Mouse (Mus musculus) lung, embryonic 14.5 days (tissue): ENCODE measurements around the gene Abcc8. TPM values are rescaled to one million over a fixed set of nuclear protein-coding genes. Genes with fewer than 3 reads are reported as not detected.

ENCODE experiments used
- ATAC-seq: fragments of 200-750 bp; cut with Nextera tagmentation; 2 replicates; pipeline ENCODE4 v1.8.0; 2017; ENCODE audit warnings: mild to moderate bottlenecking, moderate TSS enrichment, moderate library complexity; ENCODE audit not compliant: insufficient read depth
- DNase-seq: peaks from one replicate; pipeline ENCODE4 v3.0.0-alpha.2; 2015
- H3K27ac ChIP-seq: fragments of 300-500 bp; sonication (generic); 2 replicates; pipeline ENCODE4 v1.5.1; 2014; ENCODE audit warnings: low read depth, mild to moderate bottlenecking, moderate library complexity
- H3K27me3 ChIP-seq: fragments of 300-500 bp; sonication (generic); 2 replicates; pipeline ENCODE4 v1.6.1; 2014; ENCODE audit warnings: low read length, control low read depth; ENCODE audit not compliant: insufficient read depth
- H3K36me3 ChIP-seq: fragments of 300-500 bp; sonication (generic); 2 replicates; pipeline ENCODE4 v1.6.1; 2014; ENCODE audit warnings: control low read depth; ENCODE audit not compliant: insufficient read depth
- H3K4me1 ChIP-seq: fragments of 300-500 bp; sonication (generic); 2 replicates; pipeline ENCODE4 v1.6.1; 2014; ENCODE audit warnings: antibody characterized with exemption, control low read depth; ENCODE audit not compliant: insufficient read depth
- H3K4me2 ChIP-seq: fragments of 300-500 bp; sonication (generic); 2 replicates; pipeline ENCODE4 v1.6.1; 2014; ENCODE audit warnings: mild to moderate bottlenecking
- H3K4me3 ChIP-seq: fragments of 300-500 bp; sonication (generic); 2 replicates; pipeline ENCODE4 v1.5.1; 2014; ENCODE audit warnings: low read depth, low read length
- H3K9ac ChIP-seq: fragments of 300-500 bp; sonication (generic); 2 replicates; pipeline ENCODE4 v1.6.1; 2014
- H3K9me3 ChIP-seq: fragments of 300-500 bp; sonication (generic); 2 replicates; pipeline ENCODE4 v1.6.1; 2016; ENCODE audit warnings: low read depth, low read length, control low read depth
- CTCF ChIP-seq: IDR thresholded peaks from 2 replicates; pipeline ENCODE4 v1.5.1; 2016; ENCODE audit warnings: antibody characterized with exemption, low read depth
- WGBS: fragments of 180-500 bp; shearing (Covaris S2); extraction: QIAGEN DNeasy Blood & Tissue Kit; methylation state at CpG from one replicate; pipeline ENCODE4 v1.1.7; 2014; 5-methylcytosine and 5-hydroxymethylcytosine counted together
- polyA plus RNA-seq: library from polyadenylated mRNA; unstranded; fragments of >200 nt; fragmentation: Nextera tagmentation; extraction: Ambion mirVana; gene quantifications from 2 replicates; pipeline ENCODE4 v1.2.1, GENCODE M21; 2014

The Abcc8 gene
- polyA plus RNA-seq, 1 experiment from 2014 or later, result 0.32 TPM

- Histone ChIP-seq H3K27ac (no peak overlapping the region), H3K4me1 (no peaks in the 10 kb centered on the region), H3K27me3 (0 out of 2 replicates have a peak, but pooled peaks cover 4% of the 10 kb centered on the region), H3K9ac (no peak overlapping the region), H3K9me3 (no peaks in the 10 kb centered on the region), H3K4me3 (no peak overlapping the region), H3K36me3 (no peaks in the 10 kb centered on the region), H3K4me2 (no peak overlapping the region)
- TF ChIP-seq CTCF, result no peak
- 70% methylated on average over 18 of the region's 18 CpGs for WGBS
- DNase-seq (no peak), ATAC-seq (no peak)
These were observed 25.0 kb downstream of the Abcc8 start for GRCm38 (mm10) chr7:46154498-46155488.

GRCm38 (mm10) chr7:46152819-46153351, 26.9 kb downstream of the Abcc8 start:
- 68% methylated on average over 9 of the region's 9 CpGs for WGBS
- no peaks in the 10 kb centered on the region for H3K4me1 ChIP-seq
- no peak overlapping the region for H3K4me2 ChIP-seq
- H3K4me3 ChIP-seq, result no peak overlapping the region
- no peaks in the 10 kb centered on the region for H3K9me3 ChIP-seq
- no peak overlapping the region for H3K27ac ChIP-seq
- DNase-seq (no peak), ATAC-seq (no peak)
- TF ChIP-seq CTCF, result no peak
- H3K9ac ChIP-seq, result no peak overlapping the region
- H3K36me3 ChIP-seq, result no peaks in the 10 kb centered on the region
- 0 out of 2 replicates have a peak, but pooled peaks cover 4% of the 10 kb centered on the region for H3K27me3 ChIP-seq

GRCm38 (mm10) chr7:46147417-46147816, 32.4 kb downstream of the Abcc8 start:
- Histone ChIP-seq H3K9ac (no peak overlapping the region), H3K4me1 (no peaks in the 10 kb centered on the region), H3K27me3 (no peaks in the 10 kb centered on the region), H3K4me2 (no peak overlapping the region), H3K4me3 (no peak overlapping the region), H3K9me3 (no peaks in the 10 kb centered on the region), H3K27ac (no peak overlapping the region), H3K36me3 (no peaks in the 10 kb centered on the region)
- WGBS, result 74% methylated on average over 7 of the region's 7 CpGs
- ATAC-seq (no peak), DNase-seq (no peak)
- TF ChIP-seq CTCF, result no peak

- H3K4me2 ChIP-seq, result no peak overlapping the region
- WGBS, result 75% methylated on average over 7 of the region's 7 CpGs
- DNase-seq, result no peak
- no peaks in the 10 kb centered on the region for H3K4me1 ChIP-seq
- no peak for ATAC-seq
- H3K27ac ChIP-seq, result no peak overlapping the region
- no peak overlapping the region for H3K4me3 ChIP-seq
- H3K36me3 ChIP-seq, result no peaks in the 10 kb centered on the region
- no peak for TF ChIP-seq CTCF
- H3K27me3 ChIP-seq, result no peaks in the 10 kb centered on the region
- no peak overlapping the region for H3K9ac ChIP-seq
- H3K9me3 ChIP-seq, result no peaks in the 10 kb centered on the region
These were observed 33.0 kb downstream of the Abcc8 start for GRCm38 (mm10) chr7:46146675-46147308.

GRCm38 (mm10) chr7:46144061-46144460, 35.8 kb downstream of the Abcc8 start:
- Histone ChIP-seq H3K9ac (no peak overlapping the region), H3K36me3 (no peaks in the 10 kb centered on the region), H3K27ac (no peak overlapping the region), H3K4me3 (no peak overlapping the region), H3K9me3 (no peaks in the 10 kb centered on the region), H3K4me2 (no peak overlapping the region), H3K4me1 (no peaks in the 10 kb centered on the region), H3K27me3 (no peaks in the 10 kb centered on the region)
- DNase-seq (no peak), ATAC-seq (no peak)
- WGBS, result 66% methylated on average over 8 of the region's 8 CpGs
- TF ChIP-seq CTCF, result no peak

- no peaks in the 10 kb centered on the region for H3K4me1 ChIP-seq
- no peak overlapping the region for H3K4me2 ChIP-seq
- H3K4me3 ChIP-seq, result no peak overlapping the region
- ATAC-seq, result no peak
- no peaks in the 10 kb centered on the region for H3K36me3 ChIP-seq
- H3K9me3 ChIP-seq, result no peaks in the 10 kb centered on the region
- TF ChIP-seq CTCF, result no peak
- DNase-seq, result no peak
- H3K27me3 ChIP-seq, result no peaks in the 10 kb centered on the region
- H3K9ac ChIP-seq, result no peak overlapping the region
- WGBS, result 35% methylated on average over 7 of the region's 7 CpGs
- H3K27ac ChIP-seq, result no peak overlapping the region
These were observed 41.4 kb downstream of the Abcc8 start for GRCm38 (mm10) chr7:46138329-46138930.
